Mouse (Mus musculus) layer of hippocampus, adult 2 months (tissue): ENCODE results near the gene Lrrc23. TPM values are rescaled to one million over a fixed set of nuclear protein-coding genes. Genes with fewer than 3 reads are reported as not detected.
A peak's percentile ranks its signal among the peaks of the same experiment; 100 is the strongest.

ENCODE experiments used
- DNase-seq, 2 experiments: peaks; one replicate each; pipeline ENCODE4 v3.0.0; 2022; ENCODE audit warnings: low spot score in 2 of 2
- H3K27ac ChIP-seq: fragments of 200-600 bp; 2 replicates; pipeline ENCODE4 v1.8.1; 2022
- H3K4me3 ChIP-seq: fragments of 200-600 bp; 2 replicates; pipeline ENCODE4 v1.8.1; 2022; ENCODE audit warnings: mild to moderate bottlenecking
- CTCF ChIP-seq: fragments of 200-600 bp; conservative IDR thresholded peaks from 2 replicates; pipeline ENCODE4 v1.8.1; 2022; ENCODE audit warnings: antibody characterized with exemption, mild to moderate bottlenecking, moderate library complexity
- total RNA-seq, 2 experiments: library from RNA; stranded (reverse); gene quantifications; 2 replicates each; pipeline ENCODE4 v1.2.3; 2021

The Lrrc23 gene
- total RNA-seq, 2 experiments from 2014 or later = 1.4 to 1.6 TPM

- peak within 1 kb of the TSS; percentile 75 for H3K4me3 ChIP-seq
- DNase-seq = peak in 1 of 2 experiments; percentile 52
- H3K27ac ChIP-seq = peak within 1 kb of the TSS; percentile 94
- TF ChIP-seq CTCF = no peak
These were observed 23.5 kb downstream of the Lrrc23 start, which contains the start of the genes Gm45234 and Atn1 for GRCm38 (mm10) chr6:124755831-124756595. Gene Gm45234, minus strand, starts transcription at chr6:124756021. Gene Atn1, minus strand, starts transcription at chr6:124756524.

DNA sequence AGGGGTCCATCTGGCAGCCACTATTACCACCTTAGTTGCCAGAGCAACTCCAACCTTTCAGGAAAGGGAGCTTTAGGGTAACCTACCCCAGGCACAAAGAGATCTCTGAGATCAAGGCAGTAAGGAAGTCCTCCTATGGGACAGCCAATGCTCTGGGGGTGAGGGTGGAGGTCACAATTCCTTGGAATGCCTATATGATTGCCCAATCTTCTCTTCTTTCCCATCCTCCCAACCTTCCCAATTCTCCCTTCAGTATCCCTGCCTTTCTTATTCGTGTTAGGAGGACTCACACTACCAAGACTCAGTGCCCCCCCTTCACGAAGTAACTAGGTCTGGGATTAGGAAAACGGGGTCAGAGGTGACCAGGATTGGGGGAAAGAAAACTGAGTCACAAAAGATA lies 24.2 kb downstream of the Lrrc23 start:
- DNase-seq = no peak
- TF ChIP-seq CTCF = no peak
- H3K4me3 ChIP-seq = peak overlapping the region; percentile 75
- peak overlapping the region; percentile 94 for H3K27ac ChIP-seq

- DNase-seq = no peak
- Histone ChIP-seq H3K27ac (no peak overlapping the region; the same call in 1 of the 2 replicates), H3K4me3 (no peak overlapping the region)
- no peak for TF ChIP-seq CTCF
These were observed 25.7 kb downstream of the Lrrc23 start for GRCm38 (mm10) chr6:124753861-124754260.

- TF ChIP-seq CTCF = no peak
- DNase-seq = no peak
- H3K4me3 ChIP-seq = no peak overlapping the region
- peak overlapping the region; percentile 73 for H3K27ac ChIP-seq
These were observed 29.1 kb downstream of the Lrrc23 start for GRCm38 (mm10) chr6:124750405-124750804.

DNA sequence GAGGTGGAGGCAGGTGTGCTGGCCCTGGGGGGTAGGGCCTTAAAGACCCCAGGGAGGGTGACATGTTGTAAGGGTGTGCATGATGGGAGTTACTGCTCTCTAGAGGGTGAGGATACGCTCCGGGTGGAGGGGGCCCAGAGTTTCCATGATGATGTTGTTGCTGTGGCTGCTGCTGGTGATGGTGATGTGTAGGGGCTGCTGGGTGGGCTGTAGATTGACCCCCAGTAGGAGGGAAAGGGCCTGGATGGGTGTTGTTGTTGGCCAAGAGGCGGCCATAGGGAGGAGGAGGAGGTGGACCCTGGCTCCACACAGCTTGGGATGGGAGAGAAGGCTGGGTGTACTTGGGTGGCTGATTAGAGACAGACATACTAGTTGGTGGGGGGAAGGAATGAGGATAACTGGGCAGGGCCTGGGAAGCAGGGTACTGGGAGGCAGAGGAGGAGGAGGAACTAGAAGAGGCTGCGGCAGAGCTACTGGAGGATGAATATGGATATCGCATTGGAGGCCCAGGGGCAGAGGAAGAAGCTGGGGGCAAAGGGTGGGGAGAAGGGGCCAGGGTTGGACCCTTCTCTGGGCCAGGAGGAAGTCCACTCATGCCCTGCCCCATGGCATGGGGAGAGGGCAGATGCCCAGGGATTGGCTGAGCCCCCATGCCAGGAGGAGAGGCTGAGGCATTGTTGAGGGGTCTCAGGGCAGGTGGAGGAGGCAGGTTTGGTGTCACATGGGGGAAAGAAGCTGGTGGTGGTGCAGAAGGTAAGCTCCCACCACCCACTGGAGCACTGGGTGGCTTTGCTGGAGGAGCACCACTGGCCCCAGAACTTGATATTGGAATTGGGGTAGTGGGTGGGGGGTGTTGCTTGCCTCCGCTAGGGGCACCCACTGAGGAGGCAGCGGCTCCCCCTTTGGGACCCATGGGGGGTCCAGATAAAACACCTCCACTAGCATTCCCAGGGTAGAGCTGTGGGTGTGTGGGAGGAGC lies 32.6 kb downstream of the Lrrc23 start:
- 0 out of 2 replicates have a peak, but pooled peaks have one; percentile 13 for TF ChIP-seq CTCF
- peak overlapping the region; percentile 98 for H3K27ac ChIP-seq
- no peak overlapping the region; the same call in 1 of the 2 replicates for H3K4me3 ChIP-seq
- no peak for DNase-seq

DNA sequence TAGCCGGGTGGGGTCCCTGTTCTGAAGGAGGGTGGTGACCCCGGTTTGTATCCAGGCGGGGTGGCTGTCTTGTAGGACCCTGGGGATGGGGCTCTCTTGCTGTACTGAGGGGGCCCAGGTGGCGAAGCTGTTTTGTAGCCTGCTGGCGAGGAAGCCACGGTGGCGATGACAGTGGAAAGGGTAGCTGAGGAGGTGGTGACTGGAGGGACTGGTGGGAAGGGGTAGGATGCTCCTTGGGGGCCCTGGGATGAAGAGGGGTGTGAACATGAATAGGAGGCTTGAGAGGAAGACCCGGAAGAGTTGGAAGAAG lies 33.3 kb downstream of the Lrrc23 start:
- peak overlapping the region; percentile 75 for H3K4me3 ChIP-seq
- TF ChIP-seq CTCF = no peak
- peak overlapping the region; percentile 98 for H3K27ac ChIP-seq
- no peak for DNase-seq

DNA sequence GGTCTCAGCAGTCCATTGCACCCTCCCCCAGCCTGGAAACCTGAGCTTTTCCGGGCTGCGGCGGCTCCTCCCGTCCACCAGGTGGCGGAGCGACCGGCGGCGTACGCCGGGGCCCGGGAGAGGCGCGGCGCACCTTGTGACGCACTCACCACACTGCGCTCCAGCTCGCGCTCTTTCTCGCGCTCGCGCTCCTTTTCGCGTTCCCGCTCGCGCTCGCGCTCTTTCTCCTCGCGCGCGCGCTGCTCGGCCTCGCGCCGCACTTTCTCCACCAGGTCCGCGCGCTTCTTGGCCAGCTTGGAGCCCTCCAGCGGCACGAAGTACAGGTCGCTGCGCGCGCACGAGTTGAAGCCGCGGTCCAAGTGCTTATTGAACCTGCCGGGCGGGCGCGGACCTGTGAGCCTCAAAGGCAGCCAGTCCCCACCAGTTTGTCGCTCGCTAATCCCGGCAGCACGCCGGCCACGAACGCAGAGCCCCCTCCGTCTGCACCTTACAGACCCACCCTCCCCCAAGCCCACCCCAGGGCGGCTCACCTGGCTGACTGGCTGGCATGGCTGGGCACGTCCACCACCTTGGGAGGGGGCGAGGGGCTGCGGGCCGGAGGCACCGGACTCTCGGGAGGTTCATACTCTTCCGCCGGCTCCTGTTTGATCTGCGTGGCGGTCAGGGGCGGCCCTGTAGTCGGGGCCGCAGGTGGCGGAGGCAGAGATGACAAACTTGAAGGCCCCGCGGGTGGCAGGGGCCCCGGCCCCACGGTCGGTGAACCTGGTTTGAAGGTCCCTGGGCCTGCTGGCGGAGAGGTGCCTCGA lies 33.8 kb downstream of the Lrrc23 start:
- H3K27ac ChIP-seq = peak overlapping the region; percentile 98
- peak overlapping the region; percentile 75 for H3K4me3 ChIP-seq
- DNase-seq = peak; percentile 94 to 96
- TF ChIP-seq CTCF = peak; percentile 98

DNA sequence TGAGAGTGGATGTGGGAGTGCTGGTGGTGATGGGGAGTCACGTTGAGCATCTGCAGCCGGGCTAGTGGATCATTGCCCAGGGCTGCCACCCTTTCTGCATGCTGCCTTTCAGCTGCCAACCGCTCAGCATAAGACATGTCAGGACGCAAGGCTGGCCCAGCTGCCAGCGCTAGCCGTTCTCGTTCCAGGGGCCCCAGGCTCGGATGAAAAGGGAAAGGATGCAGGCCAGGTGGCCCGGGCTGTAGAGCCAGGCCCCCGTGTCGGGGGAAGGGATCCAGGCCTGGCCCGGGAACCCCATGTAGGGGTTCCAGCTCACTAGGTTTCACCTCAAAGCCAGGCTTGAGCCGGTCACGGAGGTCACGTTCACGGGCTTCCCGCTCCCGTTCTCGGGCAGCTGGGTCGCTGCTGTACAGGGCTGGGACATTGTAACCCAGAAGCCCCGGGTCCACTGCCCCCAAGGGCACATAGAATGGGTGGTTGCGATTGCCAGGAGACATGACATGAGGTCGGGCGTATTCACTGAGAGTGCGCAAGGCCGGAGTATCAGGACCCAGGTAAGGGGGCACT lies 34.7 kb downstream of the Lrrc23 start:
- H3K27ac ChIP-seq = peak overlapping the region; percentile 98
- DNase-seq = no peak
- TF ChIP-seq CTCF = no peak
- H3K4me3 ChIP-seq = peak overlapping the region; percentile 75

- no peak for DNase-seq
- no peak for TF ChIP-seq CTCF
- Histone ChIP-seq H3K4me3 (no peak overlapping the region), H3K27ac (no peak overlapping the region; the same call in 1 of the 2 replicates)
These were observed 35.9 kb downstream of the Lrrc23 start for GRCm38 (mm10) chr6:124743647-124744046.

DNA sequence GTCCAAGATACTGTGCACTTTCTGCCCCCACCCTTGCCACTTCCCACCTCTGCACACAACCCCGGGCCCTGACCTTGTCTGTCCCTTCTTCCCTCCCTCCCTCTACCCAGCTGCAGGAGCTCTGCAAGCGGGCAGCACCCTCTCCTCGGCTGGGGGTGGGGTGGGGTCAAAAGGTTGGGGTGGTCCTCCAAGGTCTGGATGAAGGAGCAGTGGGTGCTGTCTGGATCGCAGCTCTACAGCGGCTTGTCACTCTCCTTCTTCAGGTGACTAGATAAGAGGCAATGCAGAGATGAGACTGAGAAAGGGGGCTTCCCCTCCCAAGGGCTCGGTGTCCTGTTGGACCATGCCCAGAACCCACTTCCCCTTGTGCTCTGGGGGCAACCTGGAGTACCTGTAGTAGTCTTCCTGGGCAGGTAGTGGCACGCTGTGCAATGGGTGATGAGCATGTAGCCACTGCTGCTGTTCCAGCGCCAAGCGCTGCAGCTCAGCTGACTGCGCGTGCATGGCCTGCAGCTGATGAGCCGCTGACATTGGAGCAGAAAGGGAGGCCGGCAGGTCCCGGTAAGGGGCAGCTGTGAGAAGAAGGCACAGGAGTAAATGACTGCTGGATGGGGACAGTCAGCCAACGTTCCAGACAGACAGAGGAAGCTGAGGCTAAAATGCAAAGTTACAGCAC lies 36.5 kb downstream of the Lrrc23 start:
- no peak for TF ChIP-seq CTCF
- no peak overlapping the region for H3K4me3 ChIP-seq
- no peak for DNase-seq

GRCm38 (mm10) chr6:124741842-124742241 lies 37.7 kb downstream of the Lrrc23 start:
- Histone ChIP-seq H3K27ac (peak overlapping the region; percentile 100), H3K4me3 (peak overlapping the region; percentile 65)
- DNase-seq = no peak
- TF ChIP-seq CTCF = no peak

More for the DNA sequence above, 36.5 kb downstream of the Lrrc23 start:
- H3K27ac ChIP-seq = no peak overlapping the region
